Mouse (Mus musculus) kidney, embryonic 16.5 days (tissue): ENCODE data around the gene Usp32. TPM values are rescaled to one million over a fixed set of nuclear protein-coding genes. Genes with fewer than 3 reads are reported as not detected.

ENCODE experiments used
- ATAC-seq: fragments of 200-750 bp; cut with Nextera tagmentation; 2 replicates; pipeline ENCODE4 v1.8.0; 2017; ENCODE audit warnings: moderate TSS enrichment; ENCODE audit not compliant: low FRiP score, low TSS enrichment
- H3K27ac ChIP-seq: fragments of 300-500 bp; sonication (generic); 2 replicates; pipeline ENCODE4 v1.5.1; 2014; ENCODE audit warnings: low read length
- H3K27me3 ChIP-seq: fragments of 300-500 bp; sonication (generic); 2 replicates; pipeline ENCODE4 v1.6.1; 2014; ENCODE audit warnings: low read length, control low read depth, mixed read lengths; ENCODE audit not compliant: insufficient read depth
- H3K36me3 ChIP-seq: fragments of 300-500 bp; sonication (generic); 2 replicates; pipeline ENCODE4 v1.6.1; 2014; ENCODE audit warnings: low read length, control low read depth, mixed read lengths; ENCODE audit not compliant: insufficient read depth
- H3K4me1 ChIP-seq: fragments of 300-500 bp; sonication (generic); 2 replicates; pipeline ENCODE4 v1.6.1; 2014; ENCODE audit warnings: low read length, control low read depth, mixed read lengths; ENCODE audit not compliant: insufficient read depth
- H3K4me2 ChIP-seq: fragments of 300-500 bp; sonication (generic); replicated peaks from 2 replicates; pipeline ENCODE4 v1.6.1; 2014; ENCODE audit warnings: low read depth, low read length
- H3K4me3 ChIP-seq: fragments of 300-500 bp; sonication (generic); 2 replicates; pipeline ENCODE4 v1.5.1; 2014; ENCODE audit warnings: mild to moderate bottlenecking, low read length
- H3K9ac ChIP-seq: fragments of 300-500 bp; sonication (generic); replicated peaks from 2 replicates; pipeline ENCODE4 v1.6.1; 2014; ENCODE audit warnings: low read length
- H3K9me3 ChIP-seq: fragments of 300-500 bp; sonication (generic); 2 replicates; pipeline ENCODE4 v1.6.1; 2016; ENCODE audit warnings: low read length, control low read depth
- WGBS: fragments of 180-500 bp; shearing (Covaris S2); extraction: QIAGEN DNeasy Blood & Tissue Kit; methylation state at CpG from one replicate; pipeline ENCODE4 v1.1.7; 2014; 5-methylcytosine and 5-hydroxymethylcytosine counted together
- polyA plus RNA-seq: library from polyadenylated mRNA; unstranded; fragments of >200 nt; fragmentation: Nextera tagmentation; extraction: Ambion mirVana; gene quantifications from 2 replicates; pipeline ENCODE4 v1.2.1, GENCODE M21; 2015

The Usp32 gene
- polyA plus RNA-seq, 1 experiment from 2014 or later = 3.6 TPM

GRCm38 (mm10) chr11:85126257-85127102, 13.5 kb downstream of the Usp32 start:
- Histone ChIP-seq H3K9ac (no peak overlapping the region), H3K4me1 (no peaks in the 10 kb centered on the region), H3K27me3 (no peaks in the 10 kb centered on the region), H3K36me3 (no peaks in the 10 kb centered on the region), H3K4me2 (no peak overlapping the region), H3K4me3 (no peak overlapping the region), H3K27ac (no peak overlapping the region), H3K9me3 (no peaks in the 10 kb centered on the region)
- no peak for ATAC-seq
- WGBS = 79% methylated on average over 2 of the region's 2 CpGs

DNA sequence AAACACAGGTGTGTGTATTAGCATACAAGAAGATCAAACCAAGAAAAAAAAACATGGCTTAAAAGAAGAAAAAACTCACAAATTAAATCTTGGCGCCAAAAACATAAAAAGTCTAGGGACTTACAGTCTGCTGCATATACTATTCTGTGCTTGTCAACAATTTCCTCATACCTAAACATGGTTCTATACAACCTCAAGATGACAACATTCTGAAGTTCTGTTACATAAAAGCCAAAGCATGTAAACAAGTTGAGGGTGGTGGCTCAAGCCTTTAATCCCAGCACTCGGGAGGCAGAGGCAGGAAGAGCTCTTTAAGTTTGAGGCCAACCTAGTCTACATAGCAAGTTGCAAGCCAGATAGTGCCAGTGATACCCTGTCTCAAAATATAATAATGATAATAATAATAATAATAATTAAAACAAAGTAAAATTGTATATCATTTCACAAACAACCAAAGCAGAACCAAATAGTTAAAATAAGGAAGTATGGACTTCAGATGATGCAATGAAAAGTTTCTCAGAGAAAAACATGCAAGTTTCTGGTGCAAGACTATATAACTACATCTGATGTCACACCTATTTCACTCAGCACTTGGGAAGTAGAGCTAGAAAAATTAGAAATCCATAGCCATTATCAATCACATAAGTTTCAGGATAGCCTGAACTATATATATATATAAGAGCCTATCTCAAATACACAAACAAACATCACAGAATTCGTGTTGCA, 16.5 kb downstream of the Usp32 start:
- Histone ChIP-seq H3K4me1 (no peaks in the 10 kb centered on the region), H3K27me3 (no peaks in the 10 kb centered on the region), H3K9ac (no peak overlapping the region), H3K4me3 (no peak overlapping the region), H3K27ac (no peak overlapping the region), H3K9me3 (no peaks in the 10 kb centered on the region), H3K36me3 (no peaks in the 10 kb centered on the region), H3K4me2 (no peak overlapping the region)
- ATAC-seq = no peak
- WGBS = 85% methylated on average over 3 of the region's 3 CpGs

DNA sequence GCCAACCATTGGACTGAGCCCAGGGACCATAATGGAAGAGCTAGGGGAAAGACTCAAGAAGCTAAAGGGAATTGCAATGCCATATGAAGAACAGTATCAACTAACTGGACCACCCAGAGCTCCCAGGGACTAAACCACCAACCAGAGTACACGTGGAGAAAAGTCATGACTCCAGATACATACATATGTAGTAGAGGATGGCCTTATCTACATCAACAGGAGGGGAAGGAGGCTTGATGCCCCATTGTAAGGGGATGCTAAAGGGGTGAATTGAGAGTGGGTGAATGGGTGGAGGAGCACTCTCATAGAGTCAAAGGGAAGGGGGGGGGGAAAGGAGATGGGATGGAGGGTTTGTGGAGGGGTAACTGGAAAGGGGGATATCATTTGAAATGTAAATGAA, 17.9 kb downstream of the Usp32 start:
- Histone ChIP-seq H3K27ac (no peak overlapping the region), H3K4me3 (no peak overlapping the region), H3K4me2 (no peak overlapping the region), H3K9ac (no peak overlapping the region), H3K36me3 (no peaks in the 10 kb centered on the region), H3K4me1 (no peaks in the 10 kb centered on the region), H3K9me3 (no peaks in the 10 kb centered on the region), H3K27me3 (no peaks in the 10 kb centered on the region)
- no peak for ATAC-seq
- WGBS = 93% methylated on average over 1 of the region's 1 CpGs

DNA sequence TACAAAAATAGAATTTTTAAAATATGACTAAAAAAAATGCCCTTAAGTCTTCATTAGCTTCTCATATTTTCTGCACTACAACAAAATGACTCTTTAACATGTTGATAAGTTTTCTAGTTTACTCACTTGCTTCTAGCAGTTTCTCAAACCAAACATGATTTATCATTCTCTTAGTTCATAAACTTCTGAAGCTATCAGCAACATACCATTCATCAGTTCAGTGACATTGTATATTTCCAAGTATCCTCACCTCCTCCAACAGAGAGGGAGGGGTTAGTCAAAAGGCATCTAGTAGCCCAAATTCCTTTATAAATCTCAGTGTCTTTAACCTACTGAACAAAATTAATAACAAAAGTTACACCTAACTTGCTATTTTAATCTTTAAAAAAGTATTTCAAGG, 22.8 kb downstream of the Usp32 start:
- no peaks in the 10 kb centered on the region for H3K27me3 ChIP-seq
- no peaks in the 10 kb centered on the region for H3K9me3 ChIP-seq
- no peak overlapping the region for H3K4me2 ChIP-seq
- no peaks in the 10 kb centered on the region for H3K36me3 ChIP-seq
- H3K4me1 ChIP-seq = no peaks in the 10 kb centered on the region
- no peak for ATAC-seq
- no peak overlapping the region for H3K9ac ChIP-seq
- no peak overlapping the region for H3K4me3 ChIP-seq
- no peak overlapping the region for H3K27ac ChIP-seq

DNA sequence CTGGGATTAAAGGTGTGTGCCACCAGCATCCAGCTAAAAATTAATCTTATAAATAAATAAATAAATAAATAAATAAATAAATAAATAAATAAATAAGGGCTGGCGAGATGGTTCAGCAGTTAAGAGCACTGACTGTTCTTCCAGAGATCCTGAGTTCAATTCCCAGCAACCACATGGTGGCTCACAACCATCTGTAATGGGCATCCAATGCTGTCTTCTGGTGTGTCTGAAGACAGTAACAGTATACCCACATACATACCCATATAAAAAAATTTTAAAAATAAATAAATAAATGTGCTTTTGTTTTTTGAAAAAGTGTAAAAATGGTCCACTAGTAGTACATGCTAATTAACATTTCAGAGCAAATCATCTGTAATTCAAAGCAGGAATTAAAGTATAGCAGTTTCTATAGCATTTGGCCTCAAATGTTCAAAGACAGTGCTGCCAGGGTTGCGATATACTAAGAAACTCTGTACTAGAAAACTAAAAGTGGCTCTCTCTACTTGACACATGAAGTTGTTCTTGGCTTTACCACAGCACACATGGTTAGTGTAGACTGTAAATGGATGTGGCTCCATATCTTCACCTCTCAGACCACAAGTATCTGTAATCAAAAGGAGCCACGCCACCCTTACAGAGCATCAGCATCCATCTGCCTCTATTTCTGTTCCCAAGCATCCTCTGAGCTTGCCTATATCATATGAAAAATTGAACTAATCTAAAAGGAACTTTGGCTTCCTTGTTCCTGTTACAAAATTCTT, 23.7 kb downstream of the Usp32 start:
- Histone ChIP-seq H3K9ac (no peak overlapping the region), H3K27me3 (no peaks in the 10 kb centered on the region), H3K9me3 (no peaks in the 10 kb centered on the region), H3K4me2 (no peak overlapping the region), H3K27ac (no peak overlapping the region), H3K4me3 (no peak overlapping the region), H3K36me3 (peaks cover 2% of the 10 kb centered on the region; the same call in 1 of the 2 replicates), H3K4me1 (no peaks in the 10 kb centered on the region)
- ATAC-seq = no peak
- WGBS = 89% methylated on average over 3 of the region's 3 CpGs

- no peak for ATAC-seq
- H3K9me3 ChIP-seq = no peaks in the 10 kb centered on the region
- H3K4me3 ChIP-seq = no peak overlapping the region
- no peak overlapping the region for H3K27ac ChIP-seq
- H3K9ac ChIP-seq = no peak overlapping the region
- H3K4me2 ChIP-seq = no peak overlapping the region
- H3K4me1 ChIP-seq = no peaks in the 10 kb centered on the region
- H3K36me3 ChIP-seq = peaks cover 7% of the 10 kb centered on the region; the same call in 1 of the 2 replicates
- H3K27me3 ChIP-seq = no peaks in the 10 kb centered on the region
Observed at GRCm38 (mm10) chr11:85109957-85110356, 30.0 kb downstream of the Usp32 start.

DNA sequence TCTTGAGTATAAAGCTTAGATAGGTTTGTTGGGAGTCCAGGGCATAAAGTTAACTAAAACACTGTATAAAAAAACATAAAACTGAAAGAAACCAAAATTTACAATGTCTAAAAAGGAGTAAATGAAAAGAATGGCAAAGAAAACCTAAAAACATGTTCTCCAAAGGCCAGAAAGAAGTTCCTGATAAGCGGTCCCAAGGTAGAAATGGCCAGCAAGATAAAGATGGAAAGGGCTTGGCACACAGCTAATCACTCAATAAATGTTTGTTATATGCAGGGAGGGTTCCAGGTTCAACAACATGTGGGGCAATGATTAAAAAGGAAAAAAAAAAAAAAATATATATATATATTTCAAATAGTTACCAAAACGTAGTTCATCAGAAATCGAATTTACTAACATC, 32.7 kb downstream of the Usp32 start:
- WGBS = 91% methylated on average over 3 of the region's 3 CpGs
- no peaks in the 10 kb centered on the region for H3K4me1 ChIP-seq
- no peak for ATAC-seq

DNA sequence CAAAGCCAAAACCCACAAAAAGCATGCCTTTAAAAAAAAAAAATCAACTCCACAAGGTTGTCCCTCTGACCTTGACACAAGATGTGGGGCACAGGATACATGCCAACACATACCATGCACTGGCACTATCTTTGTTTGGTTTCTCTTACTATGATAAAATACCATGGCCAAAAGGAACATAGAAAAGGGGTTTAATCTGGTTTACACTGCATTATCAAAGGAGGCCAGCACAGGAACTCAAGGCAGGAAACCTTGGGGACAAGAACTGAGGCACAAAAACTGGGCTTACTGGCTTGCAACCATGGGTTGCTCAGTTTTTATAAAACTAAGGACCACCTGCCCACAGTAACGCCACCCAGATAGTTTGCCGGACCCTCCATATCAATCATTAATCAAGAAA, 34.1 kb downstream of the Usp32 start:
- no peak for ATAC-seq
- Histone ChIP-seq H3K36me3 (peaks cover 1% of the 10 kb centered on the region; the same call in 1 of the 2 replicates), H3K4me3 (no peak overlapping the region), H3K27me3 (no peaks in the 10 kb centered on the region), H3K4me2 (no peak overlapping the region), H3K4me1 (no peaks in the 10 kb centered on the region), H3K9me3 (no peaks in the 10 kb centered on the region), H3K9ac (no peak overlapping the region), H3K27ac (no peak overlapping the region)
- WGBS = 88% methylated on average over 2 of the region's 2 CpGs

More for the DNA sequence above, 32.7 kb downstream of the Usp32 start:
- Histone ChIP-seq H3K4me2 (no peak overlapping the region), H3K4me3 (no peak overlapping the region), H3K9ac (no peak overlapping the region), H3K27me3 (no peaks in the 10 kb centered on the region), H3K27ac (no peak overlapping the region), H3K36me3 (peaks cover 7% of the 10 kb centered on the region; the same call in 1 of the 2 replicates), H3K9me3 (no peaks in the 10 kb centered on the region)

- H3K9me3 ChIP-seq = no peaks in the 10 kb centered on the region
- H3K27me3 ChIP-seq = no peaks in the 10 kb centered on the region
- H3K27ac ChIP-seq = no peak overlapping the region
- WGBS = 51% methylated on average over 2 of the region's 2 CpGs
- no peaks in the 10 kb centered on the region for H3K36me3 ChIP-seq
- no peaks in the 10 kb centered on the region for H3K4me1 ChIP-seq
- no peak overlapping the region for H3K9ac ChIP-seq
- no peak overlapping the region for H3K4me3 ChIP-seq
- no peak overlapping the region for H3K4me2 ChIP-seq
- no peak for ATAC-seq
Observed at GRCm38 (mm10) chr11:85103763-85104162, 36.2 kb downstream of the Usp32 start.
